Mouse (Mus musculus) C2C12 (cell line): ENCODE measurements around the gene Rag1. TPM values are rescaled to one million over a fixed set of nuclear protein-coding genes. Genes with fewer than 3 reads are reported as not detected.

Experiments
- H3K27me3 ChIP-seq: one replicate; pipeline ENCODE4 v1.6.1; 2011; ENCODE audit not compliant: control insufficient read depth, insufficient read depth, insufficient read length
- H3K36me3 ChIP-seq: one replicate; pipeline ENCODE4 v1.6.1; 2011; ENCODE audit not compliant: control insufficient read depth, insufficient read depth
- H3K4me3 ChIP-seq: one replicate; pipeline ENCODE4 v1.5.1; 2011; ENCODE audit warnings: mild to moderate bottlenecking, control low read depth; ENCODE audit not compliant: poor library complexity, insufficient read depth, severe bottlenecking
- H3K79me2 ChIP-seq: one replicate; pipeline ENCODE4 v1.6.1; 2011; ENCODE audit not compliant: control insufficient read depth, insufficient read depth
- H3K79me3 ChIP-seq: one replicate; pipeline ENCODE4 v1.6.1; 2011; ENCODE audit warnings: low read depth, control low read depth
- H3ac ChIP-seq: one replicate; pipeline ENCODE3; 2011; ENCODE audit warnings: low read depth; ENCODE audit not compliant: control insufficient read depth, insufficient read length
- CEBPB ChIP-seq: IDR thresholded peaks from one replicate; pipeline ENCODE4 v1.6.1; 2011; ENCODE audit warnings: low read depth, mild to moderate bottlenecking, control low read depth, moderate library complexity
- CTCF ChIP-seq: IDR thresholded peaks from one replicate; pipeline ENCODE4 v1.5.1; 2011; ENCODE audit not compliant: control insufficient read depth, insufficient read depth, insufficient read length
- FOSL1 ChIP-seq: IDR thresholded peaks from one replicate; pipeline ENCODE4 v1.8.0; 2011; ENCODE audit warnings: mild to moderate bottlenecking, low read length; ENCODE audit not compliant: poor library complexity, insufficient read depth, severe bottlenecking
- MAX ChIP-seq: IDR thresholded peaks from one replicate; pipeline ENCODE4 v1.6.1; 2011; ENCODE audit warnings: mild to moderate bottlenecking, control low read depth
- MYOD1 ChIP-seq: IDR thresholded peaks from one replicate; pipeline ENCODE4 v1.6.1; 2011; ENCODE audit warnings: low read depth; ENCODE audit not compliant: control insufficient read depth, insufficient read length
- MYOG ChIP-seq: IDR thresholded peaks from one replicate; pipeline ENCODE4 v1.6.1; 2011; ENCODE audit not compliant: control insufficient read depth, insufficient read length; ENCODE audit errors: extremely low read depth
- USF1 ChIP-seq: IDR thresholded peaks from one replicate; pipeline ENCODE4 v1.6.1; 2011; ENCODE audit warnings: low read depth, mild to moderate bottlenecking, control low read depth, moderate library complexity
- polyA plus RNA-seq: library from polyadenylated mRNA; unstranded; fragments of >200 nt; fragmentation: generic; extraction: Trizol; gene quantifications from one replicate; pipeline ENCODE4 v1.2.1, GENCODE M21; 2012; ENCODE audit warnings: missing spikeins

The Rag1 gene
- polyA plus RNA-seq, 1 experiment, result not detected

- TF ChIP-seq FOSL1, result no peak
- TF ChIP-seq CEBPB, result no peak
- TF ChIP-seq CTCF, result no peak
- no peak for TF ChIP-seq MAX
- no peak for TF ChIP-seq MYOG
- TF ChIP-seq USF1, result no peak
- no peaks in the 10 kb centered on the region for H3K79me3 ChIP-seq
- no peak overlapping the region for H3K4me3 ChIP-seq
- no peaks in the 10 kb centered on the region for H3K27me3 ChIP-seq
- H3K79me2 ChIP-seq, result no peaks in the 10 kb centered on the region
- no peaks in the 10 kb centered on the region for H3K36me3 ChIP-seq
- no peak overlapping the region for H3ac ChIP-seq
Measured at GRCm38 (mm10) chr2:101597186-101597585, 52.1 kb downstream of the Rag1 start.

- Histone ChIP-seq H3K36me3 (no peaks in the 10 kb centered on the region), H3K27me3 (no peaks in the 10 kb centered on the region), H3K79me3 (no peaks in the 10 kb centered on the region), H3ac (no peak overlapping the region), H3K79me2 (no peaks in the 10 kb centered on the region), H3K4me3 (no peak overlapping the region)
- TF ChIP-seq CEBPB (no peak), FOSL1 (no peak), MYOG (no peak), CTCF (no peak), MYOD1 (no peak)
Measured at GRCm38 (mm10) chr2:101594681-101595080, 54.6 kb downstream of the Rag1 start.

DNA sequence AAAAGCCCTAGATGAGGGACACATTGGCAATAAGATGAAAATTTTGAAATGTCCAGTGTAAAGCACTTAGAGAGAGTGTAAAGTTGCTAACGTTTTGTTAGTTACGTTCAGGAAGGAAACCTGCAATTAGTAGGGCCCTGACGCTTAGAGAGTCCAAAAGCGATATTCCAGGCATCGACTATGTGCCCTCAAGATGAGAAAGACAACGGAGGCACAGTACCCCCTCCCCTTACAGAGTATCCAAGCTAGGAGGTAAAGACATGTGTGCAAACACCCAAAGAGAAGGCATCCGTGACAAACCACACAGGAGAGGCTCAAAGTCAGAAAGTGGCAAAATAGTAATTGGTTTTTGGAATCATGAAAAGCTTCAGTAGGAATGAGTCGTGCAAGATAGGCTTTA is 56.4 kb downstream of the Rag1 start:
- H3K27me3 ChIP-seq, result no peaks in the 10 kb centered on the region
- H3K36me3 ChIP-seq, result no peaks in the 10 kb centered on the region
- no peak for TF ChIP-seq USF1
- TF ChIP-seq MYOD1, result no peak
- no peak for TF ChIP-seq CTCF
- TF ChIP-seq CEBPB, result no peak
- TF ChIP-seq FOSL1, result no peak
- TF ChIP-seq MAX, result no peak
- no peak for TF ChIP-seq MYOG
- no peaks in the 10 kb centered on the region for H3K79me2 ChIP-seq
- no peak overlapping the region for H3K4me3 ChIP-seq
- no peaks in the 10 kb centered on the region for H3K79me3 ChIP-seq
- no peak overlapping the region for H3ac ChIP-seq

GRCm38 (mm10) chr2:101592023-101592841 is 57.1 kb downstream of the Rag1 start:
- H3K79me2 ChIP-seq, result no peaks in the 10 kb centered on the region
- H3K36me3 ChIP-seq, result no peaks in the 10 kb centered on the region
- H3ac ChIP-seq, result no peak overlapping the region
- H3K4me3 ChIP-seq, result no peak overlapping the region
- no peaks in the 10 kb centered on the region for H3K79me3 ChIP-seq
- no peaks in the 10 kb centered on the region for H3K27me3 ChIP-seq
- no peak for TF ChIP-seq MYOD1
- no peak for TF ChIP-seq MYOG
- TF ChIP-seq MAX, result no peak
- TF ChIP-seq USF1, result no peak
- no peak for TF ChIP-seq CEBPB
- TF ChIP-seq FOSL1, result no peak
- no peak for TF ChIP-seq CTCF

DNA sequence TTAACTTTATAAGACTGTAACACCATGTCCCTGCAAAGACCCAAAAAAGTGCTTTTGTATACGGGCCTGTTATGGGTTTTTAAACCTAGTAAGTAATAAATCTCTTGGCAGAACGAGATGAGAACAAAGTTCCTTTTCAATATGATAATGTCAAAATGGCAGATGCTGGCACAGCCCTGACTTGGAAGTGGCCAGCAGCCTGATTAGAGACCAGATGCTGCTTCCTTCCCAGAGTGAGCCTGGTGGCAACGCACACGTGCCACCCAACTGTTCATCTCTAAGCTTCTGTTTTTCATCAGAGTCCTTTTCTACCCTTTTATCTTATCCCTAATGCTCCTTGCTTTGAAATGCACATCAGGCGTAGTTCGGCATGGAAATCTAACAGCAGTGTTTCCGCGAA is 57.9 kb downstream of the Rag1 start:
- no peaks in the 10 kb centered on the region for H3K27me3 ChIP-seq
- no peak overlapping the region for H3ac ChIP-seq
- no peak overlapping the region for H3K4me3 ChIP-seq
- TF ChIP-seq MYOD1 (no peak), FOSL1 (no peak), CEBPB (no peak), MYOG (no peak), USF1 (no peak), MAX (no peak), CTCF (no peak)
- H3K36me3 ChIP-seq, result no peaks in the 10 kb centered on the region
- no peaks in the 10 kb centered on the region for H3K79me2 ChIP-seq
- no peaks in the 10 kb centered on the region for H3K79me3 ChIP-seq

Other genes with a start within 250 kb of the Rag1 start
- not detected for gene Rag2, start 24.8 kb downstream of the Rag1 start, polyA plus RNA-seq
- gene B230118H07Rik, start within 50 bp of the Rag1 start, polyA plus RNA-seq, result 13.6 TPM
- 3.8 TPM for gene Traf6, start 28.9 kb upstream of the Rag1 start, polyA plus RNA-seq
- gene Prr5l, start 233.5 kb upstream of the Rag1 start, polyA plus RNA-seq, result 0.43 TPM
- gene Commd9, start 236.7 kb upstream of the Rag1 start, polyA plus RNA-seq, result 55.4 TPM